Mouse (Mus musculus) adrenal gland, postnatal 10 days (tissue): Measurements from ENCODE around the gene Pkig. TPM values are rescaled to one million over a fixed set of nuclear protein-coding genes. Genes with fewer than 3 reads are reported as not detected.

Experiments used
- DNase-seq: peaks from one replicate; pipeline ENCODE4 v3.0.0; 2021; ENCODE audit warnings: mixed read lengths
- total RNA-seq, 2 experiments: library from RNA; stranded (reverse); gene quantifications; 2 replicates each; pipeline ENCODE4 v1.2.3; 2021

Pkig gene
- total RNA-seq, 2 experiments from 2014 or later, result 46.9 to 60.8 TPM

DNA sequence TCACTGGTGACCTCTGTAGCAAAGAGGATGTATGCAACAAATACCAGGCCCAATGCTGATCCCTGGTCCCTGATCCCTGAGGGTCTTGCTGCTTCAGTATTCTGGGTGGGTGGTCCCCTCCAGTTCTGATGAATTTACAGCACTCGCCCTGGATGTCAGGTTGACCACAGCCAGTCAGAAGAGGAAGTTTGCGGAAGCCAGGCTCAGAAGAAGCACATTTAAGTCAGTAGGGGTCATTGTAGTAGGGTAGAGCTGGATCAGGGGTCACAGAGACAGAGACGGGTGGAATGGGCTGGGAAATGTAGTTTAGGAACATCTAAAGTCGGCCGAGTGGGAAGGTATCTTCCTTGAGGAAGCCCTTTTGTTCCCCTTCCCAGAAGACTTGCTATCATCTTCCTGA, 96.0 kb downstream of the Pkig start:
- no peak for DNase-seq

DNA sequence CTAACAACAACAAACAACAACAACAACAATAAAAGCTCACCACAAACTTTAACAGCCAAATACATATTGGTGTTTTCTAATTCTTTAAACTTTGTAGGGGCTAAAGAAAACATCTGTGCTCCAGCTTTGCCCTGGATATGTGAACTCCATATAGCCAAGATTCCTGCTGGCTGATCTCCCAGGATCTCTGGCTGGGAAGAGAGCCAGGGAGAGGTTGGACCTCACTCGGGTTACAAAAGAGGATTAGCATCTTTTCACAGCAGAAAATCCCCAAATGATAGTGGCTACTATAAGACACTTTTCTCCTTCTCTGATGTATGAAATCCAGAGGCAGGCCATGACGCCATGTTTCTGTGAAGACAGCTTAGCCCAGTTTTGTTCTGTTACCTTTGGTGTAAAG, 98.5 kb downstream of the Pkig start:
- DNase-seq, result peak; percentile 78

DNA sequence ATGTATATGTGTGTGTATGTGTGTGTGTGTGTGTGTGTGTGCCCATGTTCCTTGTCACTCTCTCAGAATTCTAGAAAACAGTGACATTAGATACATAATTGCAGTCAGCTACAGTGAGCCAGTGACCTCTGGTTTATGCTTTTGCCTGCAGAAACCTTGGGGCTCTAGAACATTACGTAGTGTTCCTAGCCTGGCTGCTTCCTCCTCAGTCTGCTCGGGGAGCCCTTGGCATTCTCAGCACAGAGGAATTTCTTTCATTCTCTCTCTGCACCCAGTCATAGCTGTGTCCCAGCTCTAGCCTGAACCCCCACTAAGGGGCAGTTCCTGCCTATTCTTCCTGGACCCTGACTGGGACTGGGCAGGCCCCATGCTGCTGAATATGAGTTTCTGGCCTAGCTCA, 100.0 kb downstream of the Pkig start:
- DNase-seq, result no peak

DNA sequence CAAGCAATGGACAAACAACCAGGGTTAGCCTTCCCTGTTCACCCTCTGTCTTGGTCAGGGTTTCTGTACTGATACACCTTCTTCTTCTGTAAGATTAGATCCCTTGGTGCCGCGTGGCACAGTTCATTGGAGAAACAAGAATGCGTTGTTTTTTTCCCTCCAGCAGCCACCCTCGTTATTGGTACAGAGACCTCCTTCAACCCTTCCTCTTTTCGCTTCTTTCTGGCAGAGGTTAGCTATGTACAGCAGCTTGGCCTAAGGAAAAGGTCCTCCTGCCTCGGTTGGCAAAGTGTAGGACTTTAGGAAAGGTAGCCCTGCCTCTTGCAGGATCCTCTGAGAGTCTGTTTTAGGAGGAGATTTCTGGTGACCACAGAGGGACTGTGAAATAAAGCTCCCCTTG, 102.4 kb downstream of the Pkig start:
- no peak for DNase-seq

DNA sequence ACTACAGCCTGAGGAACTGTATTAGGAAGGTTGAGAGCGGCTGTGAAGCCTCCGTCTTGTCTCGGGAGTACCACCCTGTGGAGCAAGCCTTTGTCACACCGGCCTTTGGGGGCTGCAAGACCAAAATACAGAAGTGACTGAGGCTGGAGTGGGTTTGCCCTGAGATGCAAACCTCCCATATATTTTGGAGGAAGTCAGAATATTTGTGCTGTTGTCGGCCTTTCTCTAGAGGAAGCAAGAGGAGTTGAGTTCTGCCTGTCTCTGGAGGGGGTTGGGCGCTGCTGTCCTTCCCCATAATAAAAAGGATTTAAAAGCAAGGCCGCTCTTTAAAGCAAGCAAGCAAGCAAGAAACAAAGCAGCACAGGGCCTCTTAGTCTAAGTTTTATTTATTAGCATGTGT, 103.2 kb downstream of the Pkig start:
- DNase-seq, result no peak

DNA sequence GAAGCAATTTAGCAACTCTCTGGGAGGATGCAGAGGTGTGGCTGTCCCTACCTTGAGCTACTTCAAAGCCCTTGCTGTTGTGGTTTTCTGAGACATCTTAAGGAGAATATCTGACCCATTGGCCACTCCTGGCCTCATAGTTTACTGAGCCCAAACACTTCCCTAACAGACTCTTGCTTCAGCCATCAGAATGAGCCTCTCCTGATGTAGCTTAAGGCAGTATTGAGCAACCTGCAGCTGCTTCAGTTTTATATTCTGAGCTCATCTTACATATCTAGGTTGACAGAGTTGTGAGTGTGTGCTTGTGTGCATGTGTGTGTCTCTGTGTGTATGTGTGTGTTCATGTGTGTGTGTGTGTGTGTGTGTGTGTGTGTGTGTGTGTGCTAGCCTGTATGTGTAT, 108.1 kb downstream of the Pkig start:
- no peak for DNase-seq

DNA sequence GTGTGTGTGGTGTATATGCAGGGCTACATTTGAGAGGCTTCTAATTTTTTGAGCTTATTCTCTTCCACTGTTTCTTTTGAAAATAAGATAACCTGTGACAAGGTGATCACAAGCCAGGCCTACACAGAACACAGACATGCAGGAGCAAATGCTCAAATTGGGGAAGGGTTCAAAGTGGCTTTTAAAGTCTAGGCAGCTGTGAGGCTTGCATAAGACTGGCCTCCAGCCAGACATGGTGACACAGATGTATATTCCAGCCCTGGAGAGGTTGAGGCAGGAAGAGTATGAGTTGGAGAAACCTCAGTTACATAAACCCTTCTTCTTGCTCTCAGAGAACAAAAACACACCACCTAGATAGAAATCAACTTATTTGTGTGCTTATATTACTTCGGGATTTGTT, 108.7 kb downstream of the Pkig start:
- DNase-seq, result no peak

DNA sequence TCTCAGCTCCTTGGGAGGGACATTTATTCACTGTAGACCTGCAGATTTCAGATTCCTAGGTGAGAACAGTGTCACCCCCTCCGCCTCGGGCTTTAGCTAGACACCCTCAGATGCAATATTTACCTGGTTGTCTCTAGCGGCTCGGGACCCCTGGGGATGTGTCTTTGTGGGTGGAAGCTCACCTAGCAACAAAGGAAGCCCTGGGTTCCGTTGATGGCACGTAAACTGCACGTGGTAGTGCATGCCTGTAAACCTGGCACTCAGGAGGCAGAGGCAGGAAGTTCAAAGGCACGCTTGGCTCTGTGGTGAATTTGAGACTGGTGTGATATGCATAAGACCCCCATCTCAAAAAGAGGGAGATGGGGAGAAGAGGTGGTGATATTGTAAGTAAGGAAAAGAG, 112.5 kb downstream of the Pkig start:
- DNase-seq, result no peak

Other genes with a start within 250 kb of the Pkig start
- 10 to 100 TPM; 34.6 to 34.8 TPM for gene Oser1, start 233.7 kb upstream of the Pkig start, total RNA-seq
- gene Gdap1l1, start 219.9 kb upstream of the Pkig start, total RNA-seq, result 1 to 10 TPM; 3.4 to 4.3 TPM
- 10 to 100 TPM; 76.9 to 91.9 TPM for gene Fitm2, start 185.8 kb upstream of the Pkig start, total RNA-seq
- not detected for gene R3hdml, start 166.1 kb upstream of the Pkig start, total RNA-seq
- gene Hnf4a, start 151.6 kb upstream of the Pkig start, total RNA-seq, result 10 to 100 TPM; 11.8 to 51.8 TPM
- gene Ttpal, start 56.1 kb upstream of the Pkig start, total RNA-seq, result 10 to 100 TPM; 24.8 to 26.4 TPM
- gene Serinc3, start 13.3 kb upstream of the Pkig start, total RNA-seq, result 100 to 1,000 TPM; 350 to 392 TPM
- gene Ada, start 91.9 kb downstream of the Pkig start, total RNA-seq, result 1 to 10 TPM; 3.8 to 4.0 TPM
- under 1 TPM in 1 of 2 experiments, not detected in 1; 0.69 TPM for gene Ccn5, start 162.5 kb downstream of the Pkig start, total RNA-seq
- gene Kcnk15, start 195.3 kb downstream of the Pkig start, total RNA-seq, result not detected